Mouse (Mus musculus) retina, embryonic 14.5 days (tissue): ENCODE data around the gene Zp1.

Experiments used
- DNase-seq: peaks from one replicate; pipeline ENCODE4 v3.0.0-alpha.2; 2015; ENCODE audit warnings: low spot score

Zp1 gene

GRCm38 (mm10) chr19:10924220-10924619 lies 3.8 kb upstream of the Zp1 start:
- DNase-seq: no peak

GRCm38 (mm10) chr19:10921058-10921457 lies 626 bp upstream of the Zp1 start:
- DNase-seq: no peak

GRCm38 (mm10) chr19:10918321-10918991 lies 2.0 kb downstream of the Zp1 start:
- no peak for DNase-seq

GRCm38 (mm10) chr19:10916506-10916905 lies 3.9 kb downstream of the Zp1 start:
- no peak for DNase-seq

- DNase-seq: no peak
These were observed 5.6 kb downstream of the Zp1 start for GRCm38 (mm10) chr19:10914870-10915269.

- no peak for DNase-seq
These were observed 6.1 kb downstream of the Zp1 start for GRCm38 (mm10) chr19:10914291-10914690.

GRCm38 (mm10) chr19:10909087-10909721 lies 11.2 kb downstream of the Zp1 start:
- DNase-seq: no peak

- peak; percentile 77 for DNase-seq
These were observed 12.5 kb downstream of the Zp1 start for GRCm38 (mm10) chr19:10907891-10908290.

GRCm38 (mm10) chr19:10905728-10906000 lies 14.8 kb downstream of the Zp1 start:
- DNase-seq: peak; percentile 39

GRCm38 (mm10) chr19:10904927-10905727 lies 15.3 kb downstream of the Zp1 start:
- DNase-seq: peak; percentile 58

- DNase-seq: no peak
These were observed 15.9 kb downstream of the Zp1 start for GRCm38 (mm10) chr19:10904512-10904911.

- DNase-seq: no peak
These were observed 19.4 kb downstream of the Zp1 start for GRCm38 (mm10) chr19:10901046-10901445.

GRCm38 (mm10) chr19:10900315-10900714 lies 20.1 kb downstream of the Zp1 start:
- DNase-seq: no peak

- DNase-seq: no peak
These were observed 22.9 kb downstream of the Zp1 start for GRCm38 (mm10) chr19:10897491-10897890.

- DNase-seq: no peak
These were observed 23.6 kb downstream of the Zp1 start for GRCm38 (mm10) chr19:10896849-10897248.

GRCm38 (mm10) chr19:10895708-10896107 lies 24.7 kb downstream of the Zp1 start:
- DNase-seq: no peak

GRCm38 (mm10) chr19:10895016-10895528 lies 25.4 kb downstream of the Zp1 start, which contains the start of gene Prpf19:
Prpf19 (plus strand) TSS chr19:10895231.
- DNase-seq: peak; percentile 99

- no peak for DNase-seq
These were observed 28.2 kb downstream of the Zp1 start for GRCm38 (mm10) chr19:10892201-10892600.

GRCm38 (mm10) chr19:10881426-10882154 lies 38.8 kb downstream of the Zp1 start, which contains the start of gene Tmem109:
Tmem109 (minus strand) TSS chr19:10882001.
- peak; percentile 98 for DNase-seq

GRCm38 (mm10) chr19:10880975-10881425 lies 39.4 kb downstream of the Zp1 start:
- no peak for DNase-seq

GRCm38 (mm10) chr19:10880085-10880974 lies 40.1 kb downstream of the Zp1 start:
- no peak for DNase-seq
